Mouse (Mus musculus): ENCODE results near the gene Arl13b.

DNA sequence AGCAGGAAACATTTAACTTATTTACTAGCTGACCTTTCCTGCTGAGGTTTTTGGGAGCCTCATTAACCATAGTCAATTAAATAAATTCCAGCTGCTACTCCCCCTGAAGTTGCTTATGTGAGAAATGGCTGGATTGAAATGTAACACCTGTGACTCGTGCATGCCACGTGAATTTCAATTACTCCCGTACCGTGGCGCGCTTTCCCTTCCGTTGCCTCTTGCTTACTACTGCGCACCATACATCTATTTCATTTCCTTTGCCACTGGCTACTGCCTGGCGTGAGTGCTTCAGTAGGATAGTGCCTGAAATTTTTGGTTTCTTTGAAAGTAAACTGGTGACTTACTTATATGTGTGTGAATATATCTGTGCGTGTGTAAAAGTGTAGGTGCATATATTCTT, 68.6 kb downstream of the Arl13b start:
- TF ChIP-seq CTCF (IDR thresholded peaks at IDR 0.05; ENCODE audit: borderline replicate concordance, control insufficient read depth, extremely low read depth, insufficient read depth, low read length, poor library complexity) = no peak
- TF ChIP-seq POLR2A (IDR thresholded peaks at IDR 0.05; ENCODE audit: control insufficient read depth, extremely low read depth, insufficient read depth, low read length, poor library complexity) = no peak
